Mouse (Mus musculus): Measurements from ENCODE around the gene Abcb6. TPM values are rescaled to one million over a fixed set of nuclear protein-coding genes. Genes with fewer than 3 reads are reported as not detected.

Gene Abcb6
- polyA plus RNA-seq (2015; fragmentation: Nextera tagmentation; extraction: Ambion mirVana), result 14.8 and 17.6 TPM in 2 replicates

- H3K9ac ChIP-seq, result peak within 1 kb of the TSS; percentile 84
- peaks cover 21% of the 10 kb centered on the region for H3K4me1 ChIP-seq
- WGBS, result under 1% methylated on average over 31 of the region's 31 CpGs
- H3K27me3 ChIP-seq (replicated peaks), result no peaks in the 10 kb centered on the region
- peak within 1 kb of the TSS; percentile 72 for H3K4me3 ChIP-seq
- peaks cover 70% of the 10 kb centered on the region for H3K36me3 ChIP-seq
- H3K27ac ChIP-seq (replicated peaks), result peak within 1 kb of the TSS; percentile 43
- H3K9me3 ChIP-seq, result no peaks in the 10 kb centered on the region
- ATAC-seq (ENCODE audit: extremely low read depth, insufficient number of reproducible peaks, low FRiP score, low TSS enrichment), result peak; percentile 81
- H3K4me2 ChIP-seq, result peak within 1 kb of the TSS; percentile 99
Measured at GRCm38 (mm10) chr1:75180105-75180590, at the start of gene Abcb6. Abcb6 (minus strand) TSS chr1:75180392.

- Histone ChIP-seq H3K9ac (no peak overlapping the region), H3K4me1 (peaks cover 32% of the 10 kb centered on the region), H3K27me3 (replicated peaks) (peaks cover 3% of the 10 kb centered on the region), H3K27ac (replicated peaks) (no peak overlapping the region), H3K4me3 (no peak overlapping the region), H3K9me3 (no peaks in the 10 kb centered on the region), H3K4me2 (no peak overlapping the region), H3K36me3 (no peaks in the 10 kb centered on the region)
- no peak for ATAC-seq (ENCODE audit: extremely low read depth, insufficient number of reproducible peaks, low FRiP score, low TSS enrichment)
- 52% methylated on average over 4 of the region's 4 CpGs for WGBS
Measured at GRCm38 (mm10) chr1:75229158-75229557, 49.0 kb upstream of the Abcb6 start.

- Histone ChIP-seq H3K4me1 (peaks cover 30% of the 10 kb centered on the region), H3K27ac (replicated peaks) (no peak overlapping the region)
Measured at GRCm38 (mm10) chr1:75227653-75228052, 47.5 kb upstream of the Abcb6 start.

GRCm38 (mm10) chr1:75226138-75226537 is 45.9 kb upstream of the Abcb6 start:
- no peak for ATAC-seq (ENCODE audit: extremely low read depth, insufficient number of reproducible peaks, low FRiP score, low TSS enrichment)
- H3K4me2 ChIP-seq, result no peak overlapping the region
- 52% methylated on average over 2 of the region's 2 CpGs for WGBS
- H3K9me3 ChIP-seq, result no peaks in the 10 kb centered on the region
- H3K27ac ChIP-seq (replicated peaks), result no peak overlapping the region
- no peaks in the 10 kb centered on the region for H3K36me3 ChIP-seq
- H3K4me3 ChIP-seq, result no peak overlapping the region
- H3K4me1 ChIP-seq, result peaks cover 30% of the 10 kb centered on the region
- peaks cover 19% of the 10 kb centered on the region for H3K27me3 ChIP-seq (replicated peaks)
- no peak overlapping the region for H3K9ac ChIP-seq

More at GRCm38 (mm10) chr1:75227653-75228052, 47.5 kb upstream of the Abcb6 start:
- no peak overlapping the region for H3K9ac ChIP-seq
- no peak overlapping the region for H3K4me3 ChIP-seq
- H3K4me2 ChIP-seq, result no peak overlapping the region
- peaks cover 4% of the 10 kb centered on the region for H3K27me3 ChIP-seq (replicated peaks)
- 48% methylated on average over 1 of the region's 1 CpGs for WGBS
- ATAC-seq (ENCODE audit: extremely low read depth, insufficient number of reproducible peaks, low FRiP score, low TSS enrichment), result no peak
- no peaks in the 10 kb centered on the region for H3K9me3 ChIP-seq
- H3K36me3 ChIP-seq, result no peaks in the 10 kb centered on the region

- Histone ChIP-seq H3K36me3 (no peaks in the 10 kb centered on the region), H3K27ac (replicated peaks) (no peak overlapping the region), H3K4me3 (no peak overlapping the region), H3K9me3 (no peaks in the 10 kb centered on the region), H3K4me2 (no peak overlapping the region), H3K9ac (no peak overlapping the region), H3K27me3 (replicated peaks) (peaks cover 26% of the 10 kb centered on the region), H3K4me1 (peaks cover 30% of the 10 kb centered on the region)
- ATAC-seq (ENCODE audit: extremely low read depth, insufficient number of reproducible peaks, low FRiP score, low TSS enrichment), result no peak
- WGBS, result 39% methylated on average over 3 of the region's 3 CpGs
Measured at GRCm38 (mm10) chr1:75225473-75225872, 45.3 kb upstream of the Abcb6 start.

- no peak overlapping the region for H3K4me3 ChIP-seq
- no peak overlapping the region for H3K9ac ChIP-seq
- no peaks in the 10 kb centered on the region for H3K9me3 ChIP-seq
- WGBS, result 52% methylated on average over 6 of the region's 6 CpGs
- peaks cover 39% of the 10 kb centered on the region for H3K4me1 ChIP-seq
- no peak overlapping the region for H3K27ac ChIP-seq (replicated peaks)
- H3K36me3 ChIP-seq, result no peaks in the 10 kb centered on the region
- no peak overlapping the region for H3K4me2 ChIP-seq
- no peak for ATAC-seq (ENCODE audit: extremely low read depth, insufficient number of reproducible peaks, low FRiP score, low TSS enrichment)
- peaks cover 44% of the 10 kb centered on the region for H3K27me3 ChIP-seq (replicated peaks)
Measured at GRCm38 (mm10) chr1:75223532-75223931, 43.3 kb upstream of the Abcb6 start.

GRCm38 (mm10) chr1:75222926-75223325 is 42.7 kb upstream of the Abcb6 start:
- Histone ChIP-seq H3K9ac (no peak overlapping the region), H3K4me2 (no peak overlapping the region), H3K9me3 (no peaks in the 10 kb centered on the region), H3K27me3 (replicated peaks) (peaks cover 50% of the 10 kb centered on the region), H3K4me3 (no peak overlapping the region), H3K27ac (replicated peaks) (no peak overlapping the region), H3K36me3 (no peaks in the 10 kb centered on the region), H3K4me1 (peaks cover 44% of the 10 kb centered on the region)
- 65% methylated on average over 6 of the region's 6 CpGs for WGBS
- ATAC-seq (ENCODE audit: extremely low read depth, insufficient number of reproducible peaks, low FRiP score, low TSS enrichment), result no peak

- Histone ChIP-seq H3K9ac (no peak overlapping the region), H3K9me3 (no peaks in the 10 kb centered on the region), H3K36me3 (no peaks in the 10 kb centered on the region), H3K4me3 (no peak overlapping the region), H3K27ac (replicated peaks) (no peak overlapping the region), H3K4me2 (no peak overlapping the region), H3K27me3 (replicated peaks) (peaks cover 64% of the 10 kb centered on the region), H3K4me1 (peaks cover 38% of the 10 kb centered on the region)
- 75% methylated on average over 3 of the region's 3 CpGs for WGBS
- no peak for ATAC-seq (ENCODE audit: extremely low read depth, insufficient number of reproducible peaks, low FRiP score, low TSS enrichment)
Measured at GRCm38 (mm10) chr1:75221538-75221937, 41.3 kb upstream of the Abcb6 start.

- H3K27ac ChIP-seq (replicated peaks), result peak within 1 kb of the TSS; percentile 54
- 0 out of 2 replicates have a peak, but pooled peaks have one; percentile 6 for ATAC-seq (ENCODE audit: extremely low read depth, insufficient number of reproducible peaks, low FRiP score, low TSS enrichment)
Measured at GRCm38 (mm10) chr1:75219531-75219930, 39.3 kb upstream of the Abcb6 start, which contains the start of gene Tuba4a. Tuba4a (minus strand) TSS chr1:75219865.

GRCm38 (mm10) chr1:75219078-75219477 is 38.9 kb upstream of the Abcb6 start:
- peak; percentile 85 for ATAC-seq (ENCODE audit: extremely low read depth, insufficient number of reproducible peaks, low FRiP score, low TSS enrichment)
- H3K4me1 ChIP-seq, result peaks cover 24% of the 10 kb centered on the region
- H3K9ac ChIP-seq, result peak overlapping the region; percentile 83
- WGBS, result under 1% methylated on average over 24 of the region's 24 CpGs
- no peaks in the 10 kb centered on the region for H3K9me3 ChIP-seq
- H3K4me3 ChIP-seq, result peak overlapping the region; percentile 68
- H3K27ac ChIP-seq (replicated peaks), result peak overlapping the region; percentile 54
- peak overlapping the region; percentile 99 for H3K4me2 ChIP-seq
- peaks cover 21% of the 10 kb centered on the region for H3K36me3 ChIP-seq
- H3K27me3 ChIP-seq (replicated peaks), result peaks cover 69% of the 10 kb centered on the region

More at GRCm38 (mm10) chr1:75219531-75219930, 39.3 kb upstream of the Abcb6 start, which contains the start of gene Tuba4a:
- H3K4me2 ChIP-seq, result peak within 1 kb of the TSS; percentile 99
- H3K36me3 ChIP-seq, result peaks cover 17% of the 10 kb centered on the region
- peak within 1 kb of the TSS; percentile 83 for H3K9ac ChIP-seq
- peak within 1 kb of the TSS; percentile 68 for H3K4me3 ChIP-seq
- peaks cover 72% of the 10 kb centered on the region for H3K27me3 ChIP-seq (replicated peaks)
- WGBS, result 1% methylated on average over 34 of the region's 34 CpGs
- H3K9me3 ChIP-seq, result no peaks in the 10 kb centered on the region
- H3K4me1 ChIP-seq, result peaks cover 24% of the 10 kb centered on the region

- 1% methylated on average over 38 of the region's 38 CpGs for WGBS
- Histone ChIP-seq H3K4me1 (peaks cover 27% of the 10 kb centered on the region), H3K9ac (peak overlapping the region; percentile 83), H3K27me3 (replicated peaks) (peaks cover 69% of the 10 kb centered on the region), H3K36me3 (peaks cover 28% of the 10 kb centered on the region), H3K4me3 (peak overlapping the region; percentile 68), H3K27ac (replicated peaks) (peak overlapping the region; percentile 54), H3K9me3 (no peaks in the 10 kb centered on the region), H3K4me2 (peak overlapping the region; percentile 99)
- ATAC-seq (ENCODE audit: extremely low read depth, insufficient number of reproducible peaks, low FRiP score, low TSS enrichment), result peak; percentile 72
Measured at GRCm38 (mm10) chr1:75218227-75219001, 38.2 kb upstream of the Abcb6 start.

Data from heart, embryonic 13.5 days (tissue).